Mouse (Mus musculus): Measurements from ENCODE around the gene Ptn. TPM values are rescaled to one million over a fixed set of nuclear protein-coding genes. Genes with fewer than 3 reads are reported as not detected.

The Ptn gene
- polyA plus RNA-seq, 1 experiment from 2014 or later, result 317 TPM

GRCm38 (mm10) chr6:36810448-36810847 is 428 bp upstream of the Ptn start:
- Histone ChIP-seq H3K9ac (replicated peaks) (peak overlapping the region; percentile 69), H3K4me1 (peaks cover 22% of the 10 kb centered on the region), H3K36me3 (no peaks in the 10 kb centered on the region), H3K27me3 (peaks cover 22% of the 10 kb centered on the region), H3K27ac (replicated peaks) (peak overlapping the region; percentile 75), H3K4me3 (peak overlapping the region; percentile 52), H3K4me2 (replicated peaks) (peak overlapping the region; percentile 74), H3K9me3 (no peaks in the 10 kb centered on the region)
- 0 out of 2 replicates have a peak, but pooled peaks have one; percentile 28 for ATAC-seq (ENCODE audit: low FRiP score, low read depth)
- WGBS, result 8% methylated on average over 5 of the region's 5 CpGs

GRCm38 (mm10) chr6:36809311-36809726 is 701 bp downstream of the Ptn start:
- ATAC-seq (ENCODE audit: low FRiP score, low read depth), result peak; percentile 41; the same call in 1 of the 2 replicates
- WGBS, result 2% methylated on average over 7 of the region's 7 CpGs
- peak overlapping the region; percentile 69 for H3K9ac ChIP-seq (replicated peaks)
- peaks cover 22% of the 10 kb centered on the region for H3K27me3 ChIP-seq
- no peaks in the 10 kb centered on the region for H3K9me3 ChIP-seq
- H3K4me3 ChIP-seq, result peak overlapping the region; percentile 52
- peak overlapping the region; percentile 75 for H3K27ac ChIP-seq (replicated peaks)
- H3K4me1 ChIP-seq, result peaks cover 22% of the 10 kb centered on the region
- no peaks in the 10 kb centered on the region for H3K36me3 ChIP-seq
- H3K4me2 ChIP-seq (replicated peaks), result peak overlapping the region; percentile 74

- Histone ChIP-seq H3K9me3 (no peaks in the 10 kb centered on the region), H3K4me2 (replicated peaks) (peak overlapping the region; percentile 74), H3K36me3 (peaks cover 3% of the 10 kb centered on the region; the same call in 1 of the 2 replicates), H3K4me3 (peak overlapping the region; percentile 52), H3K4me1 (peaks cover 22% of the 10 kb centered on the region), H3K9ac (replicated peaks) (peak overlapping the region; percentile 69), H3K27ac (replicated peaks) (peak overlapping the region; percentile 75; the same call in 1 of the 2 replicates), H3K27me3 (peaks cover 22% of the 10 kb centered on the region)
- no peak for ATAC-seq (ENCODE audit: low FRiP score, low read depth)
- 17% methylated on average over 7 of the region's 7 CpGs for WGBS
Observed at GRCm38 (mm10) chr6:36808306-36809058, 1.5 kb downstream of the Ptn start.

GRCm38 (mm10) chr6:36806906-36807305 is 3.1 kb downstream of the Ptn start:
- H3K9me3 ChIP-seq, result no peaks in the 10 kb centered on the region
- peaks cover 22% of the 10 kb centered on the region for H3K4me1 ChIP-seq
- H3K27ac ChIP-seq (replicated peaks), result no peak overlapping the region
- peaks cover 6% of the 10 kb centered on the region; the same call in 1 of the 2 replicates for H3K36me3 ChIP-seq
- no peak overlapping the region for H3K9ac ChIP-seq (replicated peaks)
- H3K27me3 ChIP-seq, result peaks cover 17% of the 10 kb centered on the region
- 89% methylated on average over 6 of the region's 6 CpGs for WGBS
- H3K4me2 ChIP-seq (replicated peaks), result peak overlapping the region; percentile 0; the same call in 1 of the 2 replicates
- no peak for ATAC-seq (ENCODE audit: low FRiP score, low read depth)
- no peak overlapping the region for H3K4me3 ChIP-seq

- Histone ChIP-seq H3K27ac (replicated peaks) (no peak overlapping the region), H3K4me2 (replicated peaks) (no peak overlapping the region), H3K9ac (replicated peaks) (no peak overlapping the region), H3K4me3 (no peak overlapping the region), H3K27me3 (0 out of 2 replicates have a peak, but pooled peaks cover 3% of the 10 kb centered on the region), H3K9me3 (no peaks in the 10 kb centered on the region), H3K36me3 (peaks cover 6% of the 10 kb centered on the region; the same call in 1 of the 2 replicates), H3K4me1 (peaks cover 16% of the 10 kb centered on the region)
- WGBS, result 70% methylated on average over 5 of the region's 5 CpGs
- no peak for ATAC-seq (ENCODE audit: low FRiP score, low read depth)
Observed at GRCm38 (mm10) chr6:36800309-36800946, 9.6 kb downstream of the Ptn start.

GRCm38 (mm10) chr6:36797066-36797655 is 12.9 kb downstream of the Ptn start:
- 42% methylated on average over 3 of the region's 3 CpGs for WGBS
- no peaks in the 10 kb centered on the region for H3K36me3 ChIP-seq
- peaks cover 16% of the 10 kb centered on the region for H3K4me1 ChIP-seq
- peak; percentile 30; the same call in 1 of the 2 replicates for ATAC-seq (ENCODE audit: low FRiP score, low read depth)
- H3K4me2 ChIP-seq (replicated peaks), result no peak overlapping the region
- H3K27ac ChIP-seq (replicated peaks), result peak overlapping the region; percentile 30; the same call in 1 of the 2 replicates
- no peaks in the 10 kb centered on the region for H3K9me3 ChIP-seq
- 0 out of 2 replicates have a peak, but pooled peaks cover 3% of the 10 kb centered on the region for H3K27me3 ChIP-seq
- H3K4me3 ChIP-seq, result no peak overlapping the region
- H3K9ac ChIP-seq (replicated peaks), result no peak overlapping the region

- no peak for ATAC-seq (ENCODE audit: low FRiP score, low read depth)
- WGBS, result 87% methylated on average over 4 of the region's 4 CpGs
- 0 out of 2 replicates have a peak, but pooled peaks cover under 1% of the 10 kb centered on the region for H3K27me3 ChIP-seq
- H3K4me2 ChIP-seq (replicated peaks), result no peak overlapping the region
- H3K4me3 ChIP-seq, result no peak overlapping the region
- no peak overlapping the region for H3K9ac ChIP-seq (replicated peaks)
- H3K4me1 ChIP-seq, result peaks cover 14% of the 10 kb centered on the region
- no peaks in the 10 kb centered on the region for H3K36me3 ChIP-seq
- H3K9me3 ChIP-seq, result no peaks in the 10 kb centered on the region
- H3K27ac ChIP-seq (replicated peaks), result no peak overlapping the region
Observed at GRCm38 (mm10) chr6:36794535-36794934, 15.5 kb downstream of the Ptn start.

GRCm38 (mm10) chr6:36793775-36794174 is 16.2 kb downstream of the Ptn start:
- no peak overlapping the region for H3K9ac ChIP-seq (replicated peaks)
- no peaks in the 10 kb centered on the region for H3K9me3 ChIP-seq
- H3K4me1 ChIP-seq, result peaks cover 19% of the 10 kb centered on the region
- H3K4me2 ChIP-seq (replicated peaks), result no peak overlapping the region
- peaks cover under 1% of the 10 kb centered on the region; the same call in 1 of the 2 replicates for H3K27me3 ChIP-seq
- 64% methylated on average over 5 of the region's 5 CpGs for WGBS
- H3K27ac ChIP-seq (replicated peaks), result no peak overlapping the region
- H3K36me3 ChIP-seq, result no peaks in the 10 kb centered on the region
- no peak for ATAC-seq (ENCODE audit: low FRiP score, low read depth)
- H3K4me3 ChIP-seq, result no peak overlapping the region

GRCm38 (mm10) chr6:36789261-36789660 is 20.8 kb downstream of the Ptn start:
- Histone ChIP-seq H3K9ac (replicated peaks) (no peak overlapping the region), H3K9me3 (no peaks in the 10 kb centered on the region), H3K4me1 (peaks cover 34% of the 10 kb centered on the region), H3K4me2 (replicated peaks) (peak overlapping the region; percentile 22; the same call in 1 of the 2 replicates), H3K27ac (replicated peaks) (no peak overlapping the region), H3K4me3 (no peak overlapping the region), H3K27me3 (peaks cover 17% of the 10 kb centered on the region), H3K36me3 (no peaks in the 10 kb centered on the region)
- no peak for ATAC-seq (ENCODE audit: low FRiP score, low read depth)
- WGBS, result 41% methylated on average over 4 of the region's 4 CpGs

GRCm38 (mm10) chr6:36788576-36789191 is 21.3 kb downstream of the Ptn start:
- H3K27me3 ChIP-seq, result peaks cover 21% of the 10 kb centered on the region
- peak overlapping the region; percentile 22 for H3K4me2 ChIP-seq (replicated peaks)
- H3K4me1 ChIP-seq, result peaks cover 37% of the 10 kb centered on the region
- peak; percentile 75 for ATAC-seq (ENCODE audit: low FRiP score, low read depth)
- no peaks in the 10 kb centered on the region for H3K36me3 ChIP-seq
- 21% methylated on average over 12 of the region's 12 CpGs for WGBS
- peak overlapping the region; percentile 60 for H3K27ac ChIP-seq (replicated peaks)
- H3K9me3 ChIP-seq, result no peaks in the 10 kb centered on the region
- no peak overlapping the region for H3K9ac ChIP-seq (replicated peaks)
- no peak overlapping the region for H3K4me3 ChIP-seq

GRCm38 (mm10) chr6:36784682-36785208 is 25.3 kb downstream of the Ptn start:
- H3K9ac ChIP-seq (replicated peaks), result no peak overlapping the region
- peak overlapping the region; percentile 56 for H3K27ac ChIP-seq (replicated peaks)
- H3K4me1 ChIP-seq, result peaks cover 33% of the 10 kb centered on the region
- no peak overlapping the region for H3K4me3 ChIP-seq
- H3K9me3 ChIP-seq, result no peaks in the 10 kb centered on the region
- peak; percentile 50; the same call in 1 of the 2 replicates for ATAC-seq (ENCODE audit: low FRiP score, low read depth)
- H3K36me3 ChIP-seq, result no peaks in the 10 kb centered on the region
- no peak overlapping the region for H3K4me2 ChIP-seq (replicated peaks)
- WGBS, result 51% methylated on average over 3 of the region's 3 CpGs
- peaks cover 50% of the 10 kb centered on the region for H3K27me3 ChIP-seq
